Mouse (Mus musculus): ENCODE results near the gene Fbxl13.

- no peak for TF ChIP-seq ZC3H11A (IDR thresholded peaks at IDR 0.05; ENCODE audit: low read depth, low read length)
- no peak for TF ChIP-seq CTCF (IDR thresholded peaks at IDR 0.05 in 2 of 3, conservative IDR thresholded peaks at IDR 0.05 in 1 of 3; ENCODE audit: control insufficient read depth in 1 of 3, insufficient read depth in 1 of 3, low read depth in 2 of 3, low read length in 3 of 3, poor library complexity in 1 of 3, severe bottlenecking in 1 of 3)
- no peak for TF ChIP-seq TCF12 (IDR thresholded peaks at IDR 0.05; ENCODE audit: low read depth, low read length)
- TF ChIP-seq GATA1 (IDR thresholded peaks at IDR 0.05; ENCODE audit: low read depth, low read length): no peak
- no peak for TF ChIP-seq CHD2 (IDR thresholded peaks at IDR 0.05; ENCODE audit: low read length)
- no peak for TF ChIP-seq SIN3A (IDR thresholded peaks at IDR 0.05; ENCODE audit: low read length)
- TF ChIP-seq USF1 (IDR thresholded peaks at IDR 0.05; ENCODE audit: low read depth, low read length): no peak
- TF ChIP-seq POLR2AphosphoS2 (IDR thresholded peaks at IDR 0.05; ENCODE audit: low read length): no peak
Measured at GRCm38 (mm10) chr5:21556502-21556901, 88.9 kb downstream of the Fbxl13 start.
